Mouse (Mus musculus) liver, embryonic 16.5 days (tissue): ENCODE measurements around the gene Cldn34b4. TPM values are rescaled to one million over a fixed set of nuclear protein-coding genes. Genes with fewer than 3 reads are reported as not detected.

Source experiments
- ATAC-seq: fragments of 200-750 bp; cut with Nextera tagmentation; 2 replicates; pipeline ENCODE4 v1.8.0; 2017; ENCODE audit warnings: low read depth, mild to moderate bottlenecking, moderate number of reproducible peaks, moderate library complexity
- H3K27ac ChIP-seq: fragments of 300-500 bp; sonication (generic); 2 replicates; pipeline ENCODE4 v1.5.1; 2014; ENCODE audit warnings: mild to moderate bottlenecking, low read length
- H3K27me3 ChIP-seq: fragments of 300-500 bp; sonication (generic); 2 replicates; pipeline ENCODE4 v1.6.1; 2014; ENCODE audit warnings: low read depth, low read length, mixed read lengths; ENCODE audit not compliant: control insufficient read depth, insufficient read depth
- H3K36me3 ChIP-seq: fragments of 300-500 bp; sonication (generic); 2 replicates; pipeline ENCODE4 v1.6.1; 2014; ENCODE audit warnings: mild to moderate bottlenecking; ENCODE audit not compliant: control insufficient read depth, insufficient read depth
- H3K4me1 ChIP-seq: fragments of 300-500 bp; sonication (generic); 2 replicates; pipeline ENCODE4 v1.6.1; 2014; ENCODE audit warnings: low read depth, low read length, mixed read lengths; ENCODE audit not compliant: control insufficient read depth
- H3K4me2 ChIP-seq: fragments of 300-500 bp; sonication (generic); 2 replicates; pipeline ENCODE4 v1.6.1; 2014; ENCODE audit warnings: low read depth, low read length, mixed read lengths
- H3K4me3 ChIP-seq: fragments of 300-500 bp; sonication (generic); 2 replicates; pipeline ENCODE4 v1.5.1; 2014; ENCODE audit warnings: low read depth, mild to moderate bottlenecking, low read length
- H3K9ac ChIP-seq: fragments of 300-500 bp; sonication (generic); 2 replicates; pipeline ENCODE4 v1.6.1; 2014; ENCODE audit warnings: low read depth, low read length
- H3K9me3 ChIP-seq: fragments of 300-500 bp; sonication (generic); replicated peaks from 2 replicates; pipeline ENCODE4 v1.6.1; 2016; ENCODE audit warnings: low read length; ENCODE audit not compliant: control insufficient read depth
- WGBS: fragments of 180-500 bp; shearing (Covaris S2); extraction: QIAGEN DNeasy Blood & Tissue Kit; methylation state at CpG from one replicate; pipeline ENCODE4 v1.1.7; 2014; ENCODE audit not compliant: insufficient replicate concordance; 5-methylcytosine and 5-hydroxymethylcytosine counted together
- polyA plus RNA-seq: library from polyadenylated mRNA; unstranded; fragments of >200 nt; fragmentation: Nextera tagmentation; extraction: Ambion mirVana; gene quantifications from 2 replicates; pipeline ENCODE4 v1.2.1, GENCODE M21; 2015

Gene Cldn34b4
- not detected in 2 replicates for polyA plus RNA-seq

GRCm38 (mm10) chrX:76393050-76393449 lies at the start of gene Cldn34b4:
TSS of gene Cldn34b4 (plus strand) at chrX:76393350.
- H3K27ac ChIP-seq, result no peak within 1 kb of the TSS
- no peak within 1 kb of the TSS for H3K4me3 ChIP-seq
- H3K9me3 ChIP-seq, result no peaks in the 10 kb centered on the region
- H3K4me2 ChIP-seq, result no peak within 1 kb of the TSS
- WGBS, result 62% methylated on average over 3 of the region's 3 CpGs
- no peak for ATAC-seq
- H3K9ac ChIP-seq, result no peak within 1 kb of the TSS
- no peaks in the 10 kb centered on the region for H3K27me3 ChIP-seq
- H3K36me3 ChIP-seq, result no peaks in the 10 kb centered on the region
- H3K4me1 ChIP-seq, result no peaks in the 10 kb centered on the region

Other genes with a start within 250 kb of the Cldn34b4 start
- not detected in 2 replicates for gene Cldn34b3, start 129.0 kb upstream of the Cldn34b4 start, polyA plus RNA-seq
- gene Cldn34d, start 209.6 kb downstream of the Cldn34b4 start, polyA plus RNA-seq, result not detected in 2 replicates